ENCODE assay signal across 8 mouse cellular contexts in the genomic region with DNA sequence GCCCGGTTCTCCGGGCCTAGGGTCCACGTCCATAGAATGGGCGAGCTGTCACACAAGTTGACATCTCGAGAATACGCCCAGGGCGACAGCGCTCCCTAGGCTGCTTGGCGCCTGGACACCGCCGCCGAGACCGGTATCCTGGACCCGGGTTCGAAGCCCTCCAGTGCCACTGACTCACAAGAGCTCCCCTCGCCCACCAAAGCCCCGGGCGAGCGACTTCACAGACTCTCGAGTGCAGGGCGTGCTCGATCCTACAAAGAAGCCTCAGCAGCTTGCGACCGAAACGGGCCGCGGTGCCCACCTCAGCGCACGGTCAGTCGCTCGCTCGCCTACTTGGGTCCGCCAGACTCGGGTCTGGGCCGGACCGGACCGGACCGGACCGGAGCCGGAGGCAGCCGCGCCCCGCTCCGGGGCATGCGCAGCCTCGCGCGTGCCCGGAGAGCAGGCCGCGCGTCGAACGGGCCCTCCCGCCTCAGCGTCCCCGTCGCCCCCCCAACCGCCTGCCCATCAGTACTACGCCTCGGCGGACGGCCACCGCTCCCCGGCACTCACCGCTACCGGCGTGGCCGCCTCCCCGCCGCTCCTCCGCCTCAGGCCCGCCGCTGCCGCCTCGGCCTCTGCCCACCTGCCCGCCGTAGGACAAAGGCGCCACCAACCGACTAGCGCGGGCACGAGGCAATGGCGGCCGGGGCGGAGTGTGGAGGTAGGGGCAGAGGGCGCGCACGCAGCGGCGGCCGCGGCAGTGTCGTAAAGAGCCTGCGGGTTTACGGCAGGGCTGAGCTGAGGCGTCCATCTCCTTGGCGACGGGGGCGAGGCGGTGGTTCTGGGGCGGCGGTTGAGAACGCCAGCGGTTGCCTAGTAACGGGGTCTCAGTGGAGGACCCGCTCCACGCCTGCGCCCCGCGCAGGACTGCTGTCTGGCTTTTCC. TPM values are rescaled to one million over a fixed set of nuclear protein-coding genes. Genes with fewer than 3 reads are reported as not detected.
DNase-seq lines count a peak whose midpoint lies in the region; ATAC-seq lines count a peak whose summit lies in the region.

TSS of gene Ncoa5 (minus strand) at position 737 of the 927 bp plus-strand sequence.

- peak within 1 kb of the TSS; percentile 73 for H3K4me2 ChIP-seq in intestine, embryonic 14.5 days (ENCODE audit: low read length)

- H3K9ac ChIP-seq in intestine, embryonic 14.5 days (ENCODE audit: low read length) = peak within 1 kb of the TSS; percentile 88

- no peaks in the 10 kb centered on the region for H3K9me3 ChIP-seq in intestine, embryonic 14.5 days (ENCODE audit: control insufficient read depth, low read length)

- no peaks in the 10 kb centered on the region for H3K27me3 ChIP-seq in intestine, embryonic 14.5 days (replicated peaks; ENCODE audit: control insufficient read depth, insufficient read depth, low read length)

- peak; percentile 98 to 99 for DNase-seq in adrenal gland, adult (ENCODE audit: inconsistent age in 2 of 2, low spot score in 1 of 2)
- DNase-seq in embryo, embryonic 10.5 days (ENCODE audit: low spot score) = peak; percentile 99
- DNase-seq in gastrocnemius, postnatal 25 days = peak; percentile 97
- DNase-seq in intestine, embryonic 14.5 days (ENCODE audit: low spot score) = peak; percentile 97
- DNase-seq in left cerebral cortex, postnatal 14 days (ENCODE audit: low spot score in 2 of 2) = peak; percentile 97 to 98
- peak; percentile 98 for DNase-seq in mesoderm, embryonic 11.5 days (ENCODE audit: low read depth, low spot score)
- peak; percentile 96 to 97 for DNase-seq in right cerebral cortex, postnatal 36 days (ENCODE audit: low spot score in 2 of 2)
- peak; percentile 97 for DNase-seq in yolk sac, embryonic 10.5 days (ENCODE audit: low spot score)

- 0 out of 2 replicates have a peak, but pooled peaks cover 3% of the 10 kb centered on the region for H3K36me3 ChIP-seq in intestine, embryonic 14.5 days (ENCODE audit: control insufficient read depth, insufficient read depth, low read length)

- H3K4me3 ChIP-seq in intestine, embryonic 14.5 days (ENCODE audit: low read depth, low read length) = peak within 1 kb of the TSS; percentile 80

- ATAC-seq in intestine, embryonic 14.5 days (replicated peaks; ENCODE audit: low FRiP score, low TSS enrichment, low read depth) = peak; percentile 98

- peak within 1 kb of the TSS; percentile 67 for H3K27ac ChIP-seq in intestine, embryonic 14.5 days (ENCODE audit: low read depth)

- intact Hi-C loops in left cerebral cortex, postnatal 14 days (cut with DNase I) = loop anchor here (5.0 kb wide), 2 partner anchors 72 to 112 kb away; partner anchors contain the start of gene Slc12a5

- peaks cover 14% of the 10 kb centered on the region for H3K4me1 ChIP-seq in intestine, embryonic 14.5 days (replicated peaks; ENCODE audit: control insufficient read depth, insufficient read depth, low read length)

- under 1% methylated on average over 102 of the region's 111 CpGs for WGBS in intestine, embryonic 14.5 days

RNA-seq across cellular contexts. Expression of gene Ncoa5, which starts in this region (rescaled TPM):
- 10 to 100 TPM in 1 of 2 experiments, 1 to 10 TPM in 1; 9.9 to 12.6 TPM for total RNA-seq in gastrocnemius, postnatal 25 days (2021)
- 57.0 and 58.5 TPM in 2 replicates for polyA plus RNA-seq in intestine, embryonic 14.5 days (2014; fragmentation: Nextera tagmentation; extraction: Ambion mirVana)
- 10 to 100 TPM; 53.2 to 54.6 TPM for total RNA-seq in left cerebral cortex, postnatal 14 days (2021)

Comparison
In these comparisons a context has a peak if more than half of its experiments do, and no peak if none do; other contexts are left out.
1. Peak in every context shown above with its lines: DNase-seq, ATAC-seq, H3K4me3 ChIP-seq and H3K27ac ChIP-seq.